Mouse (Mus musculus): ENCODE measurements at regions not wholly inside any gene's neighbourhood (a gene's known extent, or its start where the extent isn't known, plus 50 kb on each side); places are given as distances from the start of the nearest gene placed in this dataset.
A peak's percentile ranks its signal among the peaks of the same experiment; 100 is the strongest.

GRCm38 (mm10) chr1:95762244-95762643 lies 94.9 kb upstream of the St8sia4 start:
- Histone ChIP-seq H3K4me3 (ENCODE audit: insufficient read depth in 1 of 2, low read depth in 2 of 2, low read length in 2 of 2) (no peak overlapping the region), H3K9me3 (ENCODE audit: control insufficient read depth, low read length) (no peaks in the 10 kb centered on the region), H3K4me1 (replicated peaks; ENCODE audit: control insufficient read depth in 2 of 2, insufficient read depth in 2 of 2, low read length in 1 of 2) (no peaks in the 10 kb centered on the region), H3K27me3 (ENCODE audit: control insufficient read depth, insufficient read depth, low read length) (no peaks in the 10 kb centered on the region), H3K9ac (replicated peaks) (no peak overlapping the region), H3K4me2 (ENCODE audit: low read depth) (no peak overlapping the region), H3K36me3 (replicated peaks; ENCODE audit: control insufficient read depth, insufficient read depth, low read depth) (no peaks in the 10 kb centered on the region), H3K27ac (no peak overlapping the region)
- TF ChIP-seq EP300 (IDR thresholded peaks at IDR 0.05; ENCODE audit: low read depth) (no peak), CTCF (IDR thresholded peaks at IDR 0.05; ENCODE audit: low read depth) (peak; percentile 68)
- ATAC-seq (ENCODE audit: insufficient read depth) = no peak
- 1% methylated on average over 2 of the region's 2 CpGs for WGBS (ENCODE audit: insufficient replicate concordance)
- peak in 1 of 3 experiments; percentile 27 for DNase-seq (ENCODE audit: low read depth in 3 of 3, low spot score in 3 of 3)

- Histone ChIP-seq H3K27ac (no peak overlapping the region), H3K4me2 (ENCODE audit: low read depth) (no peak overlapping the region), H3K4me1 (replicated peaks; ENCODE audit: control insufficient read depth in 2 of 2, insufficient read depth in 2 of 2, low read length in 1 of 2) (no peaks in the 10 kb centered on the region), H3K36me3 (replicated peaks; ENCODE audit: control insufficient read depth, insufficient read depth, low read depth) (no peaks in the 10 kb centered on the region), H3K27me3 (ENCODE audit: control insufficient read depth, insufficient read depth, low read length) (no peaks in the 10 kb centered on the region), H3K4me3 (ENCODE audit: insufficient read depth in 1 of 2, low read depth in 2 of 2, low read length in 2 of 2) (no peak overlapping the region), H3K9ac (replicated peaks) (no peak overlapping the region), H3K9me3 (ENCODE audit: control insufficient read depth, low read length) (no peaks in the 10 kb centered on the region)
- TF ChIP-seq CTCF (IDR thresholded peaks at IDR 0.05; ENCODE audit: low read depth) (no peak), EP300 (IDR thresholded peaks at IDR 0.05; ENCODE audit: low read depth) (no peak)
- 64% methylated on average over 8 of the region's 8 CpGs for WGBS (ENCODE audit: insufficient replicate concordance)
- no peak for DNase-seq (ENCODE audit: low read depth in 3 of 3, low spot score in 3 of 3)
- no peak for ATAC-seq (ENCODE audit: insufficient read depth)
Measured at GRCm38 (mm10) chr1:95754071-95754915, 86.9 kb upstream of the St8sia4 start.

- H3K4me2 ChIP-seq (ENCODE audit: low read depth) = no peak overlapping the region
- H3K9ac ChIP-seq (replicated peaks) = no peak overlapping the region
- no peak overlapping the region for H3K4me3 ChIP-seq (ENCODE audit: insufficient read depth in 1 of 2, low read depth in 2 of 2, low read length in 2 of 2)
- H3K27me3 ChIP-seq (ENCODE audit: control insufficient read depth, insufficient read depth, low read length) = no peaks in the 10 kb centered on the region
- H3K9me3 ChIP-seq (ENCODE audit: control insufficient read depth, low read length) = no peaks in the 10 kb centered on the region
- 38% methylated on average over 1 of the region's 1 CpGs for WGBS (ENCODE audit: insufficient replicate concordance)
- ATAC-seq (ENCODE audit: insufficient read depth) (no peak), DNase-seq (ENCODE audit: low read depth in 3 of 3, low spot score in 3 of 3) (no peak)
- H3K4me1 ChIP-seq (replicated peaks; ENCODE audit: control insufficient read depth in 2 of 2, insufficient read depth in 2 of 2, low read length in 1 of 2) = no peaks in the 10 kb centered on the region
- no peak overlapping the region for H3K27ac ChIP-seq
- H3K36me3 ChIP-seq (replicated peaks; ENCODE audit: control insufficient read depth, insufficient read depth, low read depth) = no peaks in the 10 kb centered on the region
- no peak for TF ChIP-seq CTCF (IDR thresholded peaks at IDR 0.05; ENCODE audit: low read depth)
- TF ChIP-seq EP300 (IDR thresholded peaks at IDR 0.05; ENCODE audit: low read depth) = no peak
Measured at GRCm38 (mm10) chr1:95753517-95753916, 86.1 kb upstream of the St8sia4 start.

GRCm38 (mm10) chr1:95748940-95749339 lies 81.6 kb upstream of the St8sia4 start:
- no peak overlapping the region for H3K9ac ChIP-seq (replicated peaks)
- no peaks in the 10 kb centered on the region for H3K27me3 ChIP-seq (ENCODE audit: control insufficient read depth, insufficient read depth, low read length)
- 8% methylated on average over 1 of the region's 1 CpGs for WGBS (ENCODE audit: insufficient replicate concordance)
- no peak overlapping the region for H3K4me3 ChIP-seq (ENCODE audit: insufficient read depth in 1 of 2, low read depth in 2 of 2, low read length in 2 of 2)
- no peaks in the 10 kb centered on the region for H3K36me3 ChIP-seq (replicated peaks; ENCODE audit: control insufficient read depth, insufficient read depth, low read depth)
- no peaks in the 10 kb centered on the region for H3K4me1 ChIP-seq (replicated peaks; ENCODE audit: control insufficient read depth in 2 of 2, insufficient read depth in 2 of 2, low read length in 1 of 2)
- DNase-seq (ENCODE audit: low read depth in 3 of 3, low spot score in 3 of 3) (no peak), ATAC-seq (ENCODE audit: insufficient read depth) (no peak)
- H3K4me2 ChIP-seq (ENCODE audit: low read depth) = no peak overlapping the region
- TF ChIP-seq CTCF (IDR thresholded peaks at IDR 0.05; ENCODE audit: low read depth) = no peak
- no peak for TF ChIP-seq EP300 (IDR thresholded peaks at IDR 0.05; ENCODE audit: low read depth)
- H3K27ac ChIP-seq = no peak overlapping the region
- no peaks in the 10 kb centered on the region for H3K9me3 ChIP-seq (ENCODE audit: control insufficient read depth, low read length)

- WGBS (ENCODE audit: insufficient replicate concordance) = 9% methylated on average over 2 of the region's 2 CpGs
- H3K4me1 ChIP-seq (replicated peaks; ENCODE audit: control insufficient read depth in 2 of 2, insufficient read depth in 2 of 2, low read length in 1 of 2) = no peaks in the 10 kb centered on the region
- H3K9me3 ChIP-seq (ENCODE audit: control insufficient read depth, low read length) = no peaks in the 10 kb centered on the region
- H3K27me3 ChIP-seq (ENCODE audit: control insufficient read depth, insufficient read depth, low read length) = no peaks in the 10 kb centered on the region
- H3K36me3 ChIP-seq (replicated peaks; ENCODE audit: control insufficient read depth, insufficient read depth, low read depth) = no peaks in the 10 kb centered on the region
- no peak overlapping the region for H3K4me3 ChIP-seq (ENCODE audit: insufficient read depth in 1 of 2, low read depth in 2 of 2, low read length in 2 of 2)
- DNase-seq (ENCODE audit: low read depth in 3 of 3, low spot score in 3 of 3) (peak in 1 of 3 experiments; percentile 19), ATAC-seq (ENCODE audit: insufficient read depth) (no peak)
- TF ChIP-seq EP300 (IDR thresholded peaks at IDR 0.05; ENCODE audit: low read depth) = 0 out of 2 replicates have a peak, but pooled peaks have one; percentile 21
- no peak for TF ChIP-seq CTCF (IDR thresholded peaks at IDR 0.05; ENCODE audit: low read depth)
- H3K27ac ChIP-seq = no peak overlapping the region
- H3K4me2 ChIP-seq (ENCODE audit: low read depth) = no peak overlapping the region
- H3K9ac ChIP-seq (replicated peaks) = no peak overlapping the region
Measured at GRCm38 (mm10) chr1:95747287-95747686, 79.9 kb upstream of the St8sia4 start.

All from liver, embryonic 14.5 days (tissue).